Mouse (Mus musculus) cerebellum, adult 9-11 months (tissue): Measurements from ENCODE around the gene Ttc7b.

Experiments used
- DNase-seq: peaks from one replicate; pipeline ENCODE4 v3.0.0; 2022

The Ttc7b gene

GRCm38 (mm10) chr12:100375801-100376200 is 144.8 kb downstream of the Ttc7b start:
- no peak for DNase-seq

GRCm38 (mm10) chr12:100372785-100373184 is 147.8 kb downstream of the Ttc7b start:
- no peak for DNase-seq

DNA sequence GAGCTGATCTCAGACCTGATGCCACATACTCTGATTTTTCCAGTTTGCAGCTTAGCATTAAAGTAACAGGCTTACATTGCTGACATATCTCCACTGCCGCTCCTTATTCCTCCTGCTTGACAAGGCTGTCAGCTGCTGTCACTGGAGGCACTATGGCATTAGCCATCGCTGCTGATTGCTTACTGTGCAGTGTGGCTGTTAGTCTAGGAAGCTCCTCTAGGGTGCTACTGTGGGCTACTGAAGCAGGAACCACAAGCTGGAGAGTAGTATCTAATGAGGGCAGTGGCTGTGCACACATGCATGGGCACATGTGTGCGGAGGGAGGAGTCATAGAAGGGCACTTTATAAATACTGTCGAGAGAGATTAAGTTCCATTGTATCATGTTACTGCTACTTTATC is 148.6 kb downstream of the Ttc7b start:
- no peak for DNase-seq

GRCm38 (mm10) chr12:100369786-100370185 is 150.8 kb downstream of the Ttc7b start:
- no peak for DNase-seq

GRCm38 (mm10) chr12:100369220-100369619 is 151.4 kb downstream of the Ttc7b start:
- no peak for DNase-seq

- peak; percentile 42 for DNase-seq
Observed at GRCm38 (mm10) chr12:100361330-100361729, 159.3 kb downstream of the Ttc7b start.

DNA sequence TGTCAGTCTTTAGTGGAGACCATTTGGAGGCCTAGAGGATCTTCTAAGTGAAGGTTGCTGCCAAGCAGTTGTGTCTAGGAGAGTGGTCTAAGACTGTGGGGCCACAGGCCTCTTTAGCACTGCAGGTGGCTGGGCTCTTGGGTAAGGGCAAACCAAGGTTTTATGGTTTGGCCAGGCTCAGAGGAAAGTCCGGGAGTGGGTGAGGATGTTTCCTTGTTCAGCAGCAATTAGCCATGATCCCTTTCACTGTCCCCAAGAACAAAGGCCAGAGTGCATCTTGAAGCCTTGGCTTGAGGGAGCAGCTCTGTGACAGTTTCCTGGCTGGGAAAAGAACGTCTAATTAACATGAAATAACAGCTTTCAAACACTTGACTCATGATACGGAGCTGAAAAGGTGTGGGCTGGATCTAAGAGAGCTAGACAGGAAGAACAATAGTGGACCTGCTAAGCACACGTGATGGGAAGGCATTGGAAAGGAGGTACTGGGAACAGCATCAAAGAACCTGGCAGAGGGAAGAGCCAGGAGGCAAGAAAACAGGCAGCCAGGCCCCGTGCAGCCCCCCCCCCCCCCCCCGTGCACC is 162.5 kb downstream of the Ttc7b start:
- DNase-seq, result no peak

- no peak for DNase-seq
Observed at GRCm38 (mm10) chr12:100356407-100356806, 164.2 kb downstream of the Ttc7b start.

GRCm38 (mm10) chr12:100355565-100355964 is 165.1 kb downstream of the Ttc7b start:
- DNase-seq, result no peak

- peak; percentile 49 for DNase-seq
Observed at GRCm38 (mm10) chr12:100353954-100354353, 166.7 kb downstream of the Ttc7b start.

DNA sequence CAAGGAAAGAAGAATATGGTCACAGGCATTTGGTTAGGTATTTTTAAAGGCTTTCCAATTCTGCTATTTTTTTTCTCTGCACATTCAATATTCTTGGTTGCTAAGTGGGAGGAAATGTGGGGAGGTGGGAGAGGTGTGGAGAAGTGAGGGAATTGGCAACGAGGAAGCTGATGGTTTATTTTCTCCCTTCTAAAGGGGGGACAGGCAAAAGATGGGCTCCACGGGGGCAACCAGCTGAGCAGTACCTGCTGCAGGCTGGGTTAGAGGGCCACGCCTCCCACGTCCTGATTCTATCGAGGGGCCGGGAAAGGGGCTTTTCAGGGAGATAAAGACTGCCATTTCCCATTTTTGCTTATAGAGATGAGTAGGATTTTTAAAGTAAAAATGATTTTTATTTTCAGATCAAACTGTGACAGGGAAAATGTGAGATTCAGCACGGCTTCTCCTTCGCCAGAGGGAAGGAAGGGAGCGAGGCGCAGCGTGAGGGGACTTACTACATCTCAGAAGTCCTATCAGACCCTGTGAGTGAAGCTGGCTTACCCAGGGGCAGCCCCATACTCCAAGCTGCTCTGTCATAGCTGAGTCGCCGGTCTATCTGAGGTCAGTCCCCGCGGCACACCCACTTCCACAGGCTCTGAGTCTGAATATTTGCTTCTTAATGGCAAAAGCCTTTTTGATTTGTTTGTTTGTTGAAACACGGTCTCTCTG is 167.4 kb downstream of the Ttc7b start:
- DNase-seq, result no peak

DNA sequence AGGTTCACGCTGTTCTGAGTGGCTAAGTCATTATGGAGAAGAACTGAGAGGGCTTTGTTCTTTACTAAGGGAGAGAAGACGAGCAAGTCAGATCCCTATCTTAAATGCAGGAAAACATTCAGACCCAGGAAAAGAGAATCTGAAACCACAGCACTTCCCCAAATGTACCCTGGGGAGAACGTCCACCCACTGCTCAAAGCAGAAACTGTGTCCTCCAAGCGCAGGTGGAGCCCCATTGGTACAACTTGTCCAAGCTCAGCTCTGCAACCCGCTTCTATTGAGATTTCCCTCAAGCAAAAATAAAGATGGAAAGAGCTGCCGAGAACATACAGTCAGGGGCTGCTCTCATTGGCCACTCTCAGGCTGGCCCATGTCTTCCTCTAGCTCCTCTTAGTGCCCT is 168.5 kb downstream of the Ttc7b start:
- no peak for DNase-seq

DNA sequence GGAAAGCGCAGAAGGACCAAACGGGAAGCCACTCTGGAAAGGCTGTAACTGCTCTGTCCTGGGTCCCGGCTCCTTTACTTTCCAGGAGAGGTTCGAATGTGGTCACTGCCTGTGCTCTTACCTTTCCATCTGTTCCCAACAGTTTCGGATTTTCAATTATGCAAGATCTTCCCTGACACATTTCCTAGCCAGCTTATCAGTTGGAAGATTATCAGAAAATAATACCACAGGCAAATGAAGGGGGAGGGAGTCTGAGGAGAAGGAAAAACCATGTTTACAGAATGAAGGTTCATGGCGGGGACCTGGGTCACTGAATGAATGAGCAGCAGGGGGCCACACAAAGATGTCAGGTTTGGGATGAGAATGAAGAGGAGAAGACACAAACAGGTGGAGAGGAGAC is 177.1 kb downstream of the Ttc7b start:
- DNase-seq, result no peak

DNA sequence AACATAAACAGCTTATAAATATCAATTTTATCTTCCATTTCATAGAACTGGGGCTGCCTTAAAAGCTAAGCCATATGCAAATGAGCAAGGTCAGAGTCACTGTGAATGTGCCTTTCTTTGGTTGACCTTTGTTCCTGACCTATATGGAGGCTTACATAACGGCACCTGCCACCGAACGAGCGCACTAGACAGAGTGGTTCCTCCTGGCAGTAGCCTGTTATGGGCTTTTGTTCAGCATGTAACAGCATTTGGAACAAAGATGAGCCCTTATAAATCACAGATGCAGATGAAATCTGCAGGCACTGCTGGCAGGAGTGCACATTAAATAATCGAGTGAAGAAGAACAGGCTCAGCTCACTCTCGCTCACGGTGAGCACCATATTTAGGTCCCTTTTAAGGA is 179.0 kb downstream of the Ttc7b start:
- no peak for DNase-seq

DNA sequence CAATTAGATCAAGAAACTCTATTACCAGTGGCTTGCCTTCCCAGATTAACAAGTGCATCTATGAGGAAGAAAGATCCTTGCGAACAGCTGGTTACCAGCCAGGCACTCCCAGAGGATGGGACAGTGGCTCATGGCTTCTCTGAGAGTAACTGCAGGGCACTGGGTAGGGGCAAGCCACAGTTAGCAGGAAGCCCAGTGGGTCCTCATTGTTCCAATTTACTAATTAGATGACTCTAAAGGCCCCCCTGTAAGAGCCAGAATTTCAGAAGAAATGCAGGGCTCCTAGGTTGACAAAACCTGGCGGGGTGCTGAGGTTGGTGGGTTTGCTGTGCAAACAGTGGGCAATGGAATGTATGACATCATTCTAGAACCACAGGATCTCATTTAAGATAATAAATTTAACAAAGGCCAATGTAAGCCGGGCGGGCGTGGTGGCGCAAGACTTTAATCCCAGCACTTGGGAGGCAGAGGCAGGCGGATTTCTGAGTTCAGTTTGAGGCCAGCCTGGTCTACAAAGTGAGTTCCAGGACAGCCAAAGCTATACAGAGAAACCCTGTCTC is 179.6 kb downstream of the Ttc7b start:
- no peak for DNase-seq

DNA sequence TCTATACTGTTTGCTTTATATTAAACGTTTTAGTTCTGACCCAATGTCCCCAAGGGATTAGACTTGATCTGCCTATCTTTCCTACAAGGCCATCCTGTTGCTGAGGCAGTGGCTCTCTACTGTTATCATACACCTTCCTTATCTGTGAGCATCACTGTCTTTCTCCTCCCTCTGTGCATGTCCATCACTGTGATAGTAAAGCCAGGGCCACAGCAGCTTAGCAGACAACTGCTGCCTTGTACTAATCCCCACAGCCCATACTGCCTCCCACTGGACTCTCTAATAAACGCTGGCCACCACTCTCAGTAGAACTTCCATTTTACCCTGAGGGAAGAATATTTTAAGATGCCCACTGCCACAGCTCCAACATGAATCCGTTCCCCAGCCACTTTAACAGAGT is 182.6 kb downstream of the Ttc7b start:
- DNase-seq, result peak; percentile 67

GRCm38 (mm10) chr12:100337351-100338018 is 183.1 kb downstream of the Ttc7b start:
- DNase-seq, result peak; percentile 81

GRCm38 (mm10) chr12:100336241-100336640 is 184.4 kb downstream of the Ttc7b start:
- no peak for DNase-seq

DNA sequence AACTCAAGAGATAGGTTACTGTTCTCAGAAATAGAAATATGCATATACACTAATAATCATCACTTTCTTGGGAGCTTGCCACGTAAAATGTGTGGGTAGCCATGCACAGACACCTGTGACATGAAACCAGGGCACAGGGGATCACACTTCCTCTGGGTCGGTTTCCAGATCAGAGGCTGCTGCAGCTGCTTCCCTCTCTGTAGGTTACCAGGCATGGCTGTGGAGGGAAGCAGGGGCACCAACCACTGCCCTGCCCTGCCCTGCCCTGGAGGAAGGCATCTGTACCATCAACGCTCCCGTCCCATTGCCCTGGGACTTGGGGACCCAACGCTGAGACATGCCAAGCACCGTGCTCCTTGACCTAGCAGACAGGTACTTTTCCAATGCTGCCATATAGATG is 188.8 kb downstream of the Ttc7b start:
- DNase-seq, result no peak

- no peak for DNase-seq
Observed at GRCm38 (mm10) chr12:100330234-100330633, 190.4 kb downstream of the Ttc7b start.

DNA sequence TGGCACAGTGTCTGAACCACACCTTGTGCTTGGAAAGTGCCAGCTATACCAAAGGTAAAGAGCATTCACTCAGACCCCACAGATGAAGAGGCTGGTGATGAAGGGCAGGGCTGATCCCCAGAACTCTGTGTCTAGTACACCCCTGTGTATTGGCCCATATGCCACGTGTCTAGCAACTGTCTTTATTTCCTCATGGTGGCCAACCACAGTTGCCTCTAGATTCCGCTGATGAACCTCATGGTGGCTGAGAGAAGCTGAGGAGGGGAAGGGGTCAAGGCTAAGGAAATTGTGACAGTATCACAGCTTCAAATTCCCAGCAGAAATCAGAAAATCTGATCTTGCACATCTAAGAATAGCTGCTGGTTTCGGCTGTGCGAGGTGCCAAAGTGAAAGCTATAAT is 191.6 kb downstream of the Ttc7b start:
- DNase-seq, result no peak

- DNase-seq, result no peak
Observed at GRCm38 (mm10) chr12:100328557-100328956, 192.1 kb downstream of the Ttc7b start.

GRCm38 (mm10) chr12:100326732-100327131 is 193.9 kb downstream of the Ttc7b start:
- peak; percentile 70 for DNase-seq

DNA sequence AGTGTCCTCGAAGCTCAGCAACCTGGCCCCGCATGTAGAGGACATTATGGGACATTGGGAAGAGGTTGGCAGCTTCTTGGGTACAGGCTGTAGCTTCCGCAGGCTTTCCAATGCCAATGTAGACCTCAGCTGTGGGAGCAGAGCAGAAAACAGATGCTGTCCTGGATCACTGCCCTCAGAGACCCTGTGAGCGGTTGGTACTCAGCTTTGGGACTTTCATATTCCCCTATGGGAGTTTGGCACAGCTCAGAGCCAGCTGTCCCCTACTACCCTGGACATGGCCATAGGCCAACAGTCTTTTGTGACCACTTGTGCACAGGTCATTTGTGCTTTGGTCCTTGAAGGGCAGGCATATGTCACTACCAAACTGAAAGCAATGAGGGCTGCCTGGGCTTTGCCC is 195.0 kb downstream of the Ttc7b start:
- DNase-seq, result peak; percentile 69
